Mouse (Mus musculus) bone marrow, adult 2 months (tissue): ENCODE measurements around the gene Tedc1. TPM values are rescaled to one million over a fixed set of nuclear protein-coding genes. Genes with fewer than 3 reads are reported as not detected.

Experiments used
- H3K27ac ChIP-seq: fragments of 200-500 bp; 2 replicates; pipeline ENCODE4 v1.5.1; 2012; ENCODE audit warnings: low read depth, mild to moderate bottlenecking, control low read depth, inconsistent platforms, low read length; ENCODE audit not compliant: control insufficient read depth, poor library complexity, insufficient read depth
- H3K4me1 ChIP-seq: fragments of 200-500 bp; 2 replicates; pipeline ENCODE4 v1.6.1; 2011; ENCODE audit warnings: low read length; ENCODE audit not compliant: control insufficient read depth, insufficient read depth
- H3K4me3 ChIP-seq: fragments of 200-500 bp; replicated peaks from 2 replicates; pipeline ENCODE3; 2011; ENCODE audit warnings: mild to moderate bottlenecking, low read depth, low read length, control low read depth; ENCODE audit not compliant: control insufficient read depth
- CTCF ChIP-seq: fragments of 200-500 bp; IDR thresholded peaks from 2 replicates; pipeline ENCODE4 v1.5.1; 2011; ENCODE audit warnings: low read length, control low read depth; ENCODE audit not compliant: control insufficient read depth, insufficient read depth
- POLR2A ChIP-seq: fragments of 200-500 bp; IDR thresholded peaks from 2 replicates; pipeline ENCODE4 v1.6.1; 2011; ENCODE audit warnings: low read depth, mild to moderate bottlenecking, control low read depth, low read length, borderline replicate concordance; ENCODE audit not compliant: control insufficient read depth
- WGBS: fragments of 180-500 bp; shearing (Covaris S2); methylation state at CpG from one replicate; pipeline ENCODE4 v1.1.7; 2018; 5-methylcytosine and 5-hydroxymethylcytosine counted together
- polyA plus RNA-seq: library from polyadenylated mRNA; stranded (reverse); fragments of >200 nt; gene quantifications from 2 replicates; pipeline ENCODE4 v1.2.4, GENCODE M21; 2011; ENCODE audit warnings: low replicate concordance; ENCODE audit not compliant: missing spikeins, insufficient read depth, insufficient read length

The Tedc1 gene
- polyA plus RNA-seq, 1 experiment = 16.0 TPM

- WGBS = 70% methylated on average over 16 of the region's 16 CpGs
- no peak overlapping the region for H3K27ac ChIP-seq
- TF ChIP-seq POLR2A = no peak
- TF ChIP-seq CTCF = peak; percentile 50
Observed at GRCm38 (mm10) chr12:113148381-113149035, 7.7 kb upstream of the Tedc1 start.

GRCm38 (mm10) chr12:113149341-113149740 is 6.9 kb upstream of the Tedc1 start:
- no peak overlapping the region for H3K27ac ChIP-seq
- TF ChIP-seq POLR2A (no peak), CTCF (no peak)
- peaks cover 8% of the 10 kb centered on the region; the same call in 1 of the 2 replicates for H3K4me1 ChIP-seq
- H3K4me3 ChIP-seq = no peak overlapping the region
- 60% methylated on average over 4 of the region's 4 CpGs for WGBS

More at GRCm38 (mm10) chr12:113148381-113149035, 7.7 kb upstream of the Tedc1 start:
- Histone ChIP-seq H3K4me3 (no peak overlapping the region), H3K4me1 (peaks cover 8% of the 10 kb centered on the region; the same call in 1 of the 2 replicates)

- H3K4me1 ChIP-seq = peaks cover 8% of the 10 kb centered on the region; the same call in 1 of the 2 replicates
- no peak for TF ChIP-seq POLR2A
- TF ChIP-seq CTCF = no peak
- H3K27ac ChIP-seq = no peak overlapping the region
- 64% methylated on average over 3 of the region's 3 CpGs for WGBS
- no peak overlapping the region for H3K4me3 ChIP-seq
Observed at GRCm38 (mm10) chr12:113149896-113150295, 6.3 kb upstream of the Tedc1 start.

GRCm38 (mm10) chr12:113150591-113150990 is 5.6 kb upstream of the Tedc1 start:
- no peak overlapping the region for H3K4me3 ChIP-seq
- H3K4me1 ChIP-seq = peaks cover 8% of the 10 kb centered on the region; the same call in 1 of the 2 replicates
- 75% methylated on average over 4 of the region's 4 CpGs for WGBS
- TF ChIP-seq POLR2A = no peak
- TF ChIP-seq CTCF = no peak
- no peak overlapping the region for H3K27ac ChIP-seq

- no peak for TF ChIP-seq CTCF
- no peak for TF ChIP-seq POLR2A
- Histone ChIP-seq H3K4me3 (no peak overlapping the region), H3K27ac (no peak overlapping the region), H3K4me1 (peaks cover 8% of the 10 kb centered on the region; the same call in 1 of the 2 replicates)
- 52% methylated on average over 8 of the region's 8 CpGs for WGBS
Observed at GRCm38 (mm10) chr12:113151046-113151445, 5.2 kb upstream of the Tedc1 start.

- WGBS = under 1% methylated on average over 36 of the region's 36 CpGs
- peaks cover 7% of the 10 kb centered on the region; the same call in 1 of the 2 replicates for H3K4me1 ChIP-seq
- H3K27ac ChIP-seq = peak overlapping the region; percentile 56
- peak overlapping the region; percentile 96 for H3K4me3 ChIP-seq
- TF ChIP-seq POLR2A = peak; percentile 86; the same call in 1 of the 2 replicates
- no peak for TF ChIP-seq CTCF
Observed at GRCm38 (mm10) chr12:113151661-113152271, 4.5 kb upstream of the Tedc1 start.

- Histone ChIP-seq H3K4me1 (peaks cover 7% of the 10 kb centered on the region; the same call in 1 of the 2 replicates), H3K4me3 (peak overlapping the region; percentile 96), H3K27ac (peak overlapping the region; percentile 56)
- TF ChIP-seq POLR2A (no peak), CTCF (no peak)
- WGBS = 2% methylated on average over 19 of the region's 19 CpGs
Observed at GRCm38 (mm10) chr12:113152272-113152661, 4.0 kb upstream of the Tedc1 start.

GRCm38 (mm10) chr12:113152991-113153525 is 3.2 kb upstream of the Tedc1 start:
- TF ChIP-seq POLR2A (no peak), CTCF (no peak)
- no peak overlapping the region for H3K27ac ChIP-seq
- H3K4me1 ChIP-seq = peaks cover 7% of the 10 kb centered on the region; the same call in 1 of the 2 replicates
- peak overlapping the region; percentile 96 for H3K4me3 ChIP-seq
- 72% methylated on average over 6 of the region's 6 CpGs for WGBS
